Mouse (Mus musculus): Measurements from ENCODE around the gene Foxred2. TPM values are rescaled to one million over a fixed set of nuclear protein-coding genes. Genes with fewer than 3 reads are reported as not detected.

Foxred2 gene
- polyA plus RNA-seq, 1 experiment = 17.0 TPM

- no peak for DNase-seq (ENCODE audit: extremely low spot score in 1 of 2, low spot score in 1 of 2)
Measured at GRCm38 (mm10) chr15:77920511-77921462, 35.7 kb downstream of the Foxred2 start.

GRCm38 (mm10) chr15:77919441-77919840 lies 37.1 kb downstream of the Foxred2 start:
- no peak for DNase-seq (ENCODE audit: extremely low spot score in 1 of 2, low spot score in 1 of 2)

- DNase-seq (ENCODE audit: extremely low spot score in 1 of 2, low spot score in 1 of 2) = peak; percentile 88 to 98
Measured at GRCm38 (mm10) chr15:77916851-77917544, 39.5 kb downstream of the Foxred2 start.

GRCm38 (mm10) chr15:77915287-77915686 lies 41.2 kb downstream of the Foxred2 start:
- DNase-seq (ENCODE audit: extremely low spot score in 1 of 2, low spot score in 1 of 2) = no peak

- DNase-seq (ENCODE audit: extremely low spot score in 1 of 2, low spot score in 1 of 2) = no peak
Measured at GRCm38 (mm10) chr15:77914507-77914906, 42.0 kb downstream of the Foxred2 start.

GRCm38 (mm10) chr15:77913054-77913453 lies 43.5 kb downstream of the Foxred2 start:
- no peak for DNase-seq (ENCODE audit: extremely low spot score in 1 of 2, low spot score in 1 of 2)

- DNase-seq (ENCODE audit: extremely low spot score in 1 of 2, low spot score in 1 of 2) = no peak
Measured at GRCm38 (mm10) chr15:77912585-77912984, 43.9 kb downstream of the Foxred2 start.

GRCm38 (mm10) chr15:77912048-77912447 lies 44.5 kb downstream of the Foxred2 start:
- no peak for DNase-seq (ENCODE audit: extremely low spot score in 1 of 2, low spot score in 1 of 2)

GRCm38 (mm10) chr15:77911065-77911464 lies 45.5 kb downstream of the Foxred2 start:
- DNase-seq (ENCODE audit: extremely low spot score in 1 of 2, low spot score in 1 of 2) = no peak

GRCm38 (mm10) chr15:77907646-77908518 lies 48.6 kb downstream of the Foxred2 start:
- DNase-seq (ENCODE audit: extremely low spot score in 1 of 2, low spot score in 1 of 2) = no peak

GRCm38 (mm10) chr15:77906545-77906944 lies 50.0 kb downstream of the Foxred2 start:
- no peak for DNase-seq (ENCODE audit: extremely low spot score in 1 of 2, low spot score in 1 of 2)

GRCm38 (mm10) chr15:77906081-77906480 lies 50.4 kb downstream of the Foxred2 start:
- DNase-seq (ENCODE audit: extremely low spot score in 1 of 2, low spot score in 1 of 2) = no peak

GRCm38 (mm10) chr15:77905275-77905970 lies 51.1 kb downstream of the Foxred2 start:
- DNase-seq (ENCODE audit: extremely low spot score in 1 of 2, low spot score in 1 of 2) = no peak

GRCm38 (mm10) chr15:77904363-77904892 lies 52.1 kb downstream of the Foxred2 start:
- DNase-seq (ENCODE audit: extremely low spot score in 1 of 2, low spot score in 1 of 2) = no peak

GRCm38 (mm10) chr15:77903176-77903575 lies 53.3 kb downstream of the Foxred2 start:
- DNase-seq (ENCODE audit: extremely low spot score in 1 of 2, low spot score in 1 of 2) = no peak

GRCm38 (mm10) chr15:77894926-77895325 lies 61.6 kb downstream of the Foxred2 start:
- DNase-seq (ENCODE audit: extremely low spot score in 1 of 2, low spot score in 1 of 2) = no peak

GRCm38 (mm10) chr15:77893292-77893691 lies 63.2 kb downstream of the Foxred2 start:
- no peak for DNase-seq (ENCODE audit: extremely low spot score in 1 of 2, low spot score in 1 of 2)

- DNase-seq (ENCODE audit: extremely low spot score in 1 of 2, low spot score in 1 of 2) = no peak
Measured at GRCm38 (mm10) chr15:77892420-77892819, 64.1 kb downstream of the Foxred2 start.

GRCm38 (mm10) chr15:77891766-77892165 lies 64.8 kb downstream of the Foxred2 start:
- DNase-seq (ENCODE audit: extremely low spot score in 1 of 2, low spot score in 1 of 2) = no peak

Data from frontal cortex, adult 2 months (tissue).